Mouse (Mus musculus): ENCODE results near the gene Tasp1. TPM values are rescaled to one million over a fixed set of nuclear protein-coding genes. Genes with fewer than 3 reads are reported as not detected.

Tasp1 gene
- polyA plus RNA-seq, 1 experiment from 2014 or later: 21.1 TPM

DNA sequence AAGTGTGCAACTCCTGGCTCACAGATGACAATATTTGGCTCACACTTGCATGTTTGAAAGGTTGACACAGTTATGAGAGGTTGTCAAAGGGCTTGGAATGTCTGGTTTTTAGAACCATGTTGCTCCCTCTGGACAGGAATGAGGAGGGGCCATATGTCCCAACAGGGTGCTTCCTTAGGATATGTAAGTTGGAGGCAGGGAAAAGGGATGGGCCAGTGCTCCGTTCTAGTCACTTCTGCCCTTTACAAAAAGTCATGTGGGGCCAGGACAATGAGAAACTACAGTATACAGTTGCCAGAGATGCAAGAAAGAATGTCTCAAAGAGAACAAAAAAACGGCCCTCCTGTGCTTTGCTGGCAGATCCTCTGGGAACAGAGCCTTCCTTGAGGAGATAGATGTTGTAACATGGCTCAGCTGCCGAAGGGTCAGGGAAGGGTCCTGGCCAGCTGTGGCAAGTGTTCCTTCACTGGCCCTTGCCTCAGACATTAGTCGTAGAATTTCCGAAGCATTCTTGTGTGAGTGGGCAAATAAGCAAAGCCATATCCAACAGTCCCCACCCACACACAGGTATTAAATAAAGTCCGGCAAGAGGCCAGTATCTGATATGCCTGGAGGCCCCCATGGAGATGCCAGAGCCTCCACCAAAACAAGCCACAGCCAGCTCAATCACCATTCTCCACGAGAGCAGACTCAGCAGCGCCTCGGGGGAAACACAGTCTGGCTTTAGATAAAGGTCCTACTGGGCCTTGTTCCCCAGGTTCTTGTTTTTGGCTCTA, 274.1 kb downstream of the Tasp1 start:
- no peaks in the 10 kb centered on the region for H3K36me3 ChIP-seq (ENCODE audit: control insufficient read depth, insufficient read depth, low read length)
- no peaks in the 10 kb centered on the region for H3K4me1 ChIP-seq (replicated peaks; ENCODE audit: control insufficient read depth, insufficient read depth, low read length)
- H3K9ac ChIP-seq (ENCODE audit: low read length): no peak overlapping the region
- no peak overlapping the region for H3K4me3 ChIP-seq (ENCODE audit: low read depth, low read length)
- DNase-seq (ENCODE audit: low spot score) (no peak), ATAC-seq (replicated peaks; ENCODE audit: low FRiP score) (no peak)
- no peaks in the 10 kb centered on the region for H3K27me3 ChIP-seq (ENCODE audit: control insufficient read depth, insufficient read depth, low read length)
- no peak overlapping the region for H3K4me2 ChIP-seq (ENCODE audit: low read depth, low read length, severe bottlenecking)
- WGBS: 88% methylated on average over 9 of the region's 9 CpGs
- H3K9me3 ChIP-seq (ENCODE audit: control insufficient read depth, low read length): no peaks in the 10 kb centered on the region
- no peak overlapping the region for H3K27ac ChIP-seq (ENCODE audit: low read depth, low read length)

- Histone ChIP-seq H3K4me1 (replicated peaks; ENCODE audit: control insufficient read depth, insufficient read depth, low read length) (no peaks in the 10 kb centered on the region), H3K9ac (ENCODE audit: low read length) (no peak overlapping the region), H3K27ac (ENCODE audit: low read depth, low read length) (no peak overlapping the region), H3K4me2 (ENCODE audit: low read depth, low read length, severe bottlenecking) (no peak overlapping the region), H3K9me3 (ENCODE audit: control insufficient read depth, low read length) (no peaks in the 10 kb centered on the region), H3K27me3 (ENCODE audit: control insufficient read depth, insufficient read depth, low read length) (no peaks in the 10 kb centered on the region), H3K36me3 (ENCODE audit: control insufficient read depth, insufficient read depth, low read length) (no peaks in the 10 kb centered on the region), H3K4me3 (ENCODE audit: low read depth, low read length) (no peak overlapping the region)
- DNase-seq (ENCODE audit: low spot score) (no peak), ATAC-seq (replicated peaks; ENCODE audit: low FRiP score) (no peak)
- WGBS: 74% methylated on average over 4 of the region's 4 CpGs
Observed at GRCm38 (mm10) chr2:139788658-139789057, 277.9 kb downstream of the Tasp1 start.

DNA sequence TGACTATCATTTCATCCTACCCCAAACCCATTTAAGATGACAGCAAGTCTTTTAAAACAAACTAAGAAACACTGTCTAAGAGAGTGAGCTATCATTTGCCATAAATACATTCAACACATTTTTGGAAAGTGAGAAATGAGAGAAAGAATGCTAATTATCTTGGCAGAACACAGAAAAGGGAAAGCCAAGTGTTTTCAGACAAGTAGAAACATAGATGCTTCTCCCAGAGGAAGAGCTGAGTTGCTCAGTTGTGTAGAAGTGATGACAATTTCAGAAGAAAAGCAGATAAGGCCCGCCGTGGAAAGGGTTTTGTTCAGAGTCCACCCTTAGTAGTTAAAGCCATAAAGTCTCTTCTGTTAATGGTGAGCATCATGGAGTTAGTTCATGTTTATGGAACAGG, 281.7 kb downstream of the Tasp1 start:
- DNase-seq (ENCODE audit: low spot score) (no peak), ATAC-seq (replicated peaks; ENCODE audit: low FRiP score) (no peak)
- H3K9ac ChIP-seq (ENCODE audit: low read length): no peak overlapping the region
- H3K4me2 ChIP-seq (ENCODE audit: low read depth, low read length, severe bottlenecking): no peak overlapping the region
- no peak overlapping the region for H3K27ac ChIP-seq (ENCODE audit: low read depth, low read length)
- WGBS: 96% methylated on average over 2 of the region's 2 CpGs
- H3K4me3 ChIP-seq (ENCODE audit: low read depth, low read length): no peak overlapping the region
- H3K9me3 ChIP-seq (ENCODE audit: control insufficient read depth, low read length): no peaks in the 10 kb centered on the region
- no peaks in the 10 kb centered on the region for H3K27me3 ChIP-seq (ENCODE audit: control insufficient read depth, insufficient read depth, low read length)
- H3K36me3 ChIP-seq (ENCODE audit: control insufficient read depth, insufficient read depth, low read length): no peaks in the 10 kb centered on the region
- H3K4me1 ChIP-seq (replicated peaks; ENCODE audit: control insufficient read depth, insufficient read depth, low read length): no peaks in the 10 kb centered on the region

- H3K4me3 ChIP-seq (ENCODE audit: low read depth, low read length): no peak overlapping the region
- ATAC-seq (replicated peaks; ENCODE audit: low FRiP score): no peak
Observed at GRCm38 (mm10) chr2:139784465-139784864, 282.1 kb downstream of the Tasp1 start.

More at GRCm38 (mm10) chr2:139784465-139784864, 282.1 kb downstream of the Tasp1 start:
- no peak overlapping the region for H3K4me2 ChIP-seq (ENCODE audit: low read depth, low read length, severe bottlenecking)
- H3K9ac ChIP-seq (ENCODE audit: low read length): no peak overlapping the region
- no peaks in the 10 kb centered on the region for H3K4me1 ChIP-seq (replicated peaks; ENCODE audit: control insufficient read depth, insufficient read depth, low read length)
- no peaks in the 10 kb centered on the region for H3K27me3 ChIP-seq (ENCODE audit: control insufficient read depth, insufficient read depth, low read length)
- no peaks in the 10 kb centered on the region for H3K9me3 ChIP-seq (ENCODE audit: control insufficient read depth, low read length)
- no peak overlapping the region for H3K27ac ChIP-seq (ENCODE audit: low read depth, low read length)
- DNase-seq (ENCODE audit: low spot score): no peak
- no peaks in the 10 kb centered on the region for H3K36me3 ChIP-seq (ENCODE audit: control insufficient read depth, insufficient read depth, low read length)
- WGBS: 80% methylated on average over 1 of the region's 1 CpGs

Other genes starting within 250 kb of the Tasp1 start
- gene Gm17374, start 85.2 kb upstream of the Tasp1 start, polyA plus RNA-seq (2014; fragmentation: Nextera tagmentation; extraction: Ambion mirVana): not detected in 2 replicates
- gene Esf1, start 103.8 kb upstream of the Tasp1 start, polyA plus RNA-seq (2014; fragmentation: Nextera tagmentation; extraction: Ambion mirVana): 27.6 and 34.8 TPM in 2 replicates
- 29.4 and 31.6 TPM in 2 replicates for gene Ndufaf5, start 103.8 kb upstream of the Tasp1 start, polyA plus RNA-seq (2014; fragmentation: Nextera tagmentation; extraction: Ambion mirVana)

Data from forebrain, embryonic 11.5 days (tissue).